Mouse (Mus musculus): Measurements from ENCODE around the gene Atp1a4.

GRCm38 (mm10) chr1:172274547-172274946 is 16.3 kb upstream of the Atp1a4 start:
- TF ChIP-seq CTCF (IDR thresholded peaks at IDR 0.05; ENCODE audit: control insufficient read depth, insufficient read depth, low read length) (no peak), POLR2A (IDR thresholded peaks at IDR 0.05; ENCODE audit: borderline replicate concordance, control insufficient read depth, low read depth, low read length) (no peak)

Data from bone marrow, adult 2 months (tissue).